ENCODE assay signal across 25 mouse cellular contexts in genomic region chr13:19150438-19151301, GRCm38 (mm10).
DNase-seq lines count a peak whose midpoint lies in the region; ATAC-seq and TF ChIP-seq lines count a peak whose summit lies in the region.
"Had no signal": no experiment of that assay in that cellular context is flagged by ENCODE, and none has a peak within 500 bp of the region (broad histone marks: within the 10 kb centered on the region; RNA-seq: fewer than 3 reads in every experiment).

No protein-coding gene starts in this region.

- WGBS in liver, embryonic 14.5 days (ENCODE audit: insufficient replicate concordance), result 42% methylated on average over 12 of the region's 12 CpGs
- WGBS in heart, adult 2 months, result 80% methylated on average over 12 of the region's 12 CpGs

- ATAC-seq in frontal cortex, adult (ENCODE audit: low TSS enrichment), result peak; percentile 72
- peak; percentile 17; the same call in 1 of the 2 replicates for ATAC-seq in G1E (ENCODE audit: extremely low read depth, insufficient number of reproducible peaks, low FRiP score, poor library complexity, severe bottlenecking)
- ATAC-seq in erythroblast, adult 5-6 weeks (replicated peaks; ENCODE audit: low FRiP score, poor library complexity, severe bottlenecking), result peak; percentile 80
- peak; percentile 84 for ATAC-seq in liver, embryonic 14.5 days (ENCODE audit: insufficient read depth)
- ATAC-seq: forebrain, embryonic 14.5 days had no signal

- intact Hi-C loops in heart, adult 2 months (cut with DNase I), result no loop called here

- no peak for DNase-seq in frontal cortex, postnatal 10 days (ENCODE audit: low spot score in 2 of 2)
- DNase-seq in G1E (ENCODE audit: low spot score), result no peak
- no peak for DNase-seq in liver, embryonic 14.5 days (ENCODE audit: low read depth in 3 of 3, low spot score in 3 of 3)
- no peak for DNase-seq in adrenal gland, postnatal 36 days
- no peak for DNase-seq in layer of hippocampus, adult 11-12 months (ENCODE audit: low spot score)
- no peak for DNase-seq in heart, adult 2 months
- DNase-seq: adrenal gland, postnatal 25 days; cerebellum, adult 11 months; cerebellum, adult 9-11 months; gastrocnemius, postnatal 25 days; heart, postnatal 36 days; kidney, adult 2 months; kidney, postnatal 36 days; layer of hippocampus, adult 9-11 months; lung, postnatal 14 days; midbrain, embryonic 14.5 days; thymus, postnatal 25 days had no signal

- no peaks in the 10 kb centered on the region for H3K79me2 ChIP-seq in heart, adult 2 months (replicated peaks; ENCODE audit: control insufficient read depth, insufficient read depth, low read length)

- H3K36me3 ChIP-seq in G1E (replicated peaks), result no peaks in the 10 kb centered on the region
- no peaks in the 10 kb centered on the region for H3K36me3 ChIP-seq in liver, embryonic 14.5 days (replicated peaks; ENCODE audit: control insufficient read depth, insufficient read depth, low read depth)
- H3K36me3 ChIP-seq in heart, adult 2 months (ENCODE audit: control insufficient read depth, insufficient read depth, low read length), result no peaks in the 10 kb centered on the region
- H3K36me3 ChIP-seq: embryonic facial prominence, embryonic 12.5 days; heart, embryonic 15.5 days; limb, embryonic 10.5 days had no signal

- no peak for TF ChIP-seq CTCF in G1E (IDR thresholded peaks at IDR 0.05; ENCODE audit: low read depth, low read length)
- TF ChIP-seq CTCF in liver, embryonic 14.5 days (IDR thresholded peaks at IDR 0.05; ENCODE audit: low read depth), result no peak
- TF ChIP-seq CTCF in heart, adult 2 months (IDR thresholded peaks at IDR 0.05), result no peak

- H3K9ac ChIP-seq in liver, embryonic 14.5 days (replicated peaks), result no peak overlapping the region; the same call in 1 of the 2 replicates
- no peak overlapping the region for H3K9ac ChIP-seq in heart, adult 2 months (ENCODE audit: low read depth, low read length)
- H3K9ac ChIP-seq: embryonic facial prominence, embryonic 12.5 days; heart, embryonic 15.5 days; hindbrain, embryonic 13.5 days had no signal

- peak; percentile 63 for TF ChIP-seq EP300 in liver, embryonic 14.5 days (IDR thresholded peaks at IDR 0.05; ENCODE audit: low read depth)
- no peak for TF ChIP-seq EP300 in heart, adult 2 months (IDR thresholded peaks at IDR 0.05; ENCODE audit: insufficient read depth, low read depth, low read length)

- peak overlapping the region; percentile 47 for H3K27ac ChIP-seq in liver, embryonic 14.5 days
- no peak overlapping the region for H3K27ac ChIP-seq in heart, adult 2 months
- H3K27ac ChIP-seq: embryonic facial prominence, embryonic 12.5 days; heart, embryonic 15.5 days; hindbrain, embryonic 13.5 days; limb, embryonic 10.5 days had no signal

- no peak for TF ChIP-seq POLR2A in heart, adult 2 months (IDR thresholded peaks at IDR 0.05; ENCODE audit: insufficient read depth, low read depth, low read length)

- peak overlapping the region; percentile 29 for H3K4me2 ChIP-seq in liver, embryonic 14.5 days (ENCODE audit: low read depth)
- H3K4me2 ChIP-seq: embryonic facial prominence, embryonic 12.5 days; heart, embryonic 15.5 days; hindbrain, embryonic 13.5 days had no signal

- H3K4me1 ChIP-seq in G1E (ENCODE audit: insufficient read depth, low read depth, low read length), result peaks cover 42% of the 10 kb centered on the region
- peaks cover 17 to 32% of the 10 kb centered on the region in 2 experiments for H3K4me1 ChIP-seq in liver, embryonic 14.5 days (replicated peaks; ENCODE audit: control insufficient read depth in 2 of 2, insufficient read depth in 2 of 2, low read length in 1 of 2)
- no peaks in the 10 kb centered on the region for H3K4me1 ChIP-seq in heart, adult 2 months (ENCODE audit: control insufficient read depth, insufficient read depth, low read length)
- H3K4me1 ChIP-seq: embryonic facial prominence, embryonic 12.5 days; heart, embryonic 15.5 days; hindbrain, embryonic 13.5 days; limb, embryonic 10.5 days had no signal

- H3K9me3 ChIP-seq in G1E (replicated peaks), result no peaks in the 10 kb centered on the region
- no peaks in the 10 kb centered on the region for H3K9me3 ChIP-seq in liver, embryonic 14.5 days (ENCODE audit: control insufficient read depth, low read length)
- H3K9me3 ChIP-seq: embryonic facial prominence, embryonic 12.5 days; heart, embryonic 15.5 days; hindbrain, embryonic 13.5 days; limb, embryonic 10.5 days had no signal

- no peak overlapping the region for H3K4me3 ChIP-seq in G1E (ENCODE audit: low read depth, low read length)
- no peak overlapping the region for H3K4me3 ChIP-seq in liver, embryonic 14.5 days (ENCODE audit: insufficient read depth in 1 of 2, low read depth in 2 of 2, low read length in 2 of 2)
- H3K4me3 ChIP-seq in heart, adult 2 months, result no peak overlapping the region
- H3K4me3 ChIP-seq: embryonic facial prominence, embryonic 12.5 days; erythroblast, embryonic 14.5 days; heart, embryonic 15.5 days; hindbrain, embryonic 13.5 days; limb, embryonic 10.5 days had no signal

- H3K27me3 ChIP-seq in G1E (ENCODE audit: insufficient read depth, low read length), result no peaks in the 10 kb centered on the region
- no peaks in the 10 kb centered on the region for H3K27me3 ChIP-seq in liver, embryonic 14.5 days (ENCODE audit: control insufficient read depth, insufficient read depth, low read length)
- no peaks in the 10 kb centered on the region for H3K27me3 ChIP-seq in heart, adult 2 months (ENCODE audit: control insufficient read depth, insufficient read depth, low read length)
- H3K27me3 ChIP-seq: embryonic facial prominence, embryonic 12.5 days; heart, embryonic 15.5 days; hindbrain, embryonic 13.5 days had no signal

Comparison
In these comparisons a context has a peak if more than half of its experiments do, and no peak if none do; other contexts are left out.
1. ATAC-seq: peak in every context shown above with its lines; median percentile 84 in liver, embryonic 14.5 days; 80 in erythroblast, adult 5-6 weeks; 72 in frontal cortex, adult; 17 in G1E.